Mouse (Mus musculus) midbrain, postnatal 0 days (tissue): ENCODE data around the gene Prmt2. TPM values are rescaled to one million over a fixed set of nuclear protein-coding genes. Genes with fewer than 3 reads are reported as not detected.

Experiments used
- ATAC-seq: fragments of 200-750 bp; cut with Nextera tagmentation; 2 replicates; pipeline ENCODE4 v1.8.0; 2017; ENCODE audit warnings: moderate number of reproducible peaks, mild to moderate bottlenecking, moderate TSS enrichment, moderate library complexity; ENCODE audit not compliant: low FRiP score
- DNase-seq: peaks from one replicate; pipeline ENCODE4 v3.0.0-alpha.2; 2015; ENCODE audit warnings: low spot score
- H3K27ac ChIP-seq: fragments of 300-500 bp; sonication (generic); 2 replicates; pipeline ENCODE4 v1.5.1; 2014; ENCODE audit warnings: low read depth, mild to moderate bottlenecking, low read length, mixed read lengths
- H3K27me3 ChIP-seq: fragments of 300-500 bp; sonication (generic); 2 replicates; pipeline ENCODE4 v1.6.1; 2014; ENCODE audit warnings: low read length, control low read depth, mixed read lengths; ENCODE audit not compliant: insufficient read depth
- H3K36me3 ChIP-seq: fragments of 300-500 bp; sonication (generic); 2 replicates; pipeline ENCODE4 v1.6.1; 2014; ENCODE audit warnings: low read length, control low read depth, mixed read lengths; ENCODE audit not compliant: insufficient read depth
- H3K4me1 ChIP-seq: fragments of 300-500 bp; sonication (generic); 2 replicates; pipeline ENCODE4 v1.6.1; 2014; ENCODE audit warnings: mild to moderate bottlenecking, control low read depth, antibody characterized with exemption, low read length, mixed read lengths; ENCODE audit not compliant: insufficient read depth
- H3K4me2 ChIP-seq: fragments of 300-500 bp; sonication (generic); 2 replicates; pipeline ENCODE4 v1.6.1; 2014; ENCODE audit warnings: low read depth, mild to moderate bottlenecking, low read length, mixed read lengths; ENCODE audit not compliant: poor library complexity, severe bottlenecking
- H3K4me3 ChIP-seq: fragments of 300-500 bp; sonication (generic); 2 replicates; pipeline ENCODE4 v1.5.1; 2014; ENCODE audit warnings: low read depth, mild to moderate bottlenecking, low read length, moderate library complexity
- H3K9ac ChIP-seq: fragments of 300-500 bp; sonication (generic); replicated peaks from 2 replicates; pipeline ENCODE4 v1.6.1; 2014; ENCODE audit warnings: mild to moderate bottlenecking, low read length, moderate library complexity, mixed read lengths; ENCODE audit not compliant: poor library complexity, severe bottlenecking
- H3K9me3 ChIP-seq: fragments of 300-500 bp; sonication (generic); 2 replicates; pipeline ENCODE4 v1.6.1; 2016; ENCODE audit warnings: low read length, control low read depth
- CTCF ChIP-seq: IDR thresholded peaks from 2 replicates; pipeline ENCODE4 v1.5.1; 2016; ENCODE audit warnings: antibody characterized with exemption, mild to moderate bottlenecking
- WGBS: fragments of 180-500 bp; shearing (Covaris S2); extraction: QIAGEN DNeasy Blood & Tissue Kit; methylation state at CpG from one replicate; pipeline ENCODE4 v1.1.7; 2014; 5-methylcytosine and 5-hydroxymethylcytosine counted together
- polyA plus RNA-seq: library from polyadenylated mRNA; unstranded; fragments of >200 nt; fragmentation: Nextera tagmentation; extraction: Ambion mirVana; gene quantifications from 2 replicates; pipeline ENCODE4 v1.2.1, GENCODE M21; 2015
- total RNA-seq: library from RNA; depleted of rRNA; stranded (reverse); fragments of >200 nt; gene quantifications from 2 replicates; pipeline ENCODE4 v1.2.3, GENCODE M21; 2014; rRNA removed

Prmt2 gene
- total RNA-seq = 173 and 174 TPM in 2 replicates
- polyA plus RNA-seq = 326 and 342 TPM in 2 replicates

DNA sequence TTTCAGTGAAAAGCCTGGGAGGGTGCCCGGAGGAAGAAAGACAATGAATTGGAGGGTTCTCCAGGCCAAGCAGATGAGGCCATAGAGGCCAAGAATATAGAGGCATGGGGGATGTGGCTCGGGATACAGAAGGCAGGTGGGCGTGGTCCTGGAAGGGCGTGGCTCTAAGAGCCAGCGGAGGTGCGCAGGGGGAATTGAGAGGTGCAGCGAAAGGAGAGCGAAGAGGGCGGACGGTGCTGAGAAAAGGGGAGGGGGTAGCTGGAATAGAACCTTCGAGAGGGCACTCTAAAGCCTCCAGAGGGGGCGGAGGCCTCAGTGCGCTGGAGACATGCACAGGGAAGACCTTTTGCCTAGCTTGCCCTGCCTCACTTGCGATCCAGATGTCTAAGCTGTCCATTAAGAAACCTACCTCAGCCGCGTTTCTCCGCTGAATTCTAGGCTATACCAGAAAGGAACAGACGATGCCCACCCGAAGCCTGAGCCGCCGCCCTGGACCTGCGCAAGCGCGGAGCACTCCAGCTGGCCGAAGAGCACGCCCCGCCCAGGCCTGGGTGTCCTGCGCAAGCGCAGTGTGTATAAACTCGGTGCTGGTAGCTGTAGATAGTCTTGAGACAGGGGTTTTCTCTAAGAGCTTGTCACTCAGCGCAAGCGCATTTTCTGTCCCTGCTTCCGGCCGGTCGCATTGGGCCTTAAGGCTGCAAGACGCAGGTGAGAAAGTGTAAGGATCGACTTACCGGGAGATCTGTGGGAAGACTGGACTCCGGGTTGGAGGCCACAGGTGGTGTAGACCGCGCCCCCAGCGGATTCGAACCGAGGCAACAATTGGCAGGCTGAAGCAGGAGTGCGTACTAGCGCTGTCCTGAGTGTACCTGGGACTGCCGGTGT is at the start of gene Prmt2:
TSS of gene Prmt2 (minus strand) at position 525 of the 885 bp plus-strand sequence.
- 0 out of 2 replicates have a peak, but pooled peaks cover 4% of the 10 kb centered on the region for H3K36me3 ChIP-seq
- no peaks in the 10 kb centered on the region for H3K27me3 ChIP-seq
- DNase-seq = peak; percentile 98
- WGBS = under 1% methylated on average over 47 of the region's 47 CpGs
- peak within 1 kb of the TSS; percentile 66 for H3K4me2 ChIP-seq
- peak; percentile 55 for TF ChIP-seq CTCF
- ATAC-seq = peak; percentile 98
- peak within 1 kb of the TSS; percentile 89 for H3K27ac ChIP-seq
- peaks cover 4% of the 10 kb centered on the region; the same call in 1 of the 2 replicates for H3K4me1 ChIP-seq
- H3K9ac ChIP-seq = peak within 1 kb of the TSS; percentile 93
- no peaks in the 10 kb centered on the region for H3K9me3 ChIP-seq
- peak within 1 kb of the TSS; percentile 75 for H3K4me3 ChIP-seq

DNA sequence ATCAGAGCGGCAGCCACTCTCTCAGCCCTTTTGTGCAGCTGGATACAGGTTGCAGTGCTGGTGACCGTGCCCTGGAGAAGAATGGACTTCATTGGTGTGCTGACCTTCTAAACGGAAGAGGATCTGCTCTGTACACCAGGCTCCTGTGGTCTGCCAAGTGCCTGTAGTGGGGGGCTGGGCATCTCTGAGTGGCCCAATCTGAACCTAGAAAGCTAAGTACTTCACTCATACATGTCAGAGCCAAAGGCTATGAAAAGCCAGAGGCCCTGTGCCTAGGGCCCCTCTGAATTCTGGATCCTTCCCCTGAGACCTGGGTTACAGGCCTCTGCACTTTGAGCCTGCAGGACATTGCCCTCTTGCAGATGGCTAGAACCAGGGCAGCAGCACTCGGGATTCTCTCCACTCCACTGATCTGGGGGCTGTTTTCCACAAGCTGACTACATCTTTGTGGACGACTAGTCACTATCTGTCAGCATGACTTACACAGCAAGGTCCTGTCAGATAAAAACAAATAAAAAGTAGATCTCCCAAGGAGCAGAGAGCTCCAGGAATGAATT is 41.0 kb upstream of the Prmt2 start:
- WGBS = 69% methylated on average over 5 of the region's 5 CpGs
- Histone ChIP-seq H3K4me1 (no peaks in the 10 kb centered on the region), H3K27me3 (no peaks in the 10 kb centered on the region), H3K27ac (no peak overlapping the region), H3K9ac (no peak overlapping the region), H3K36me3 (peaks cover 74% of the 10 kb centered on the region), H3K9me3 (no peaks in the 10 kb centered on the region), H3K4me3 (no peak overlapping the region), H3K4me2 (no peak overlapping the region)
- no peak for TF ChIP-seq CTCF
- DNase-seq = no peak
- ATAC-seq = no peak

DNA sequence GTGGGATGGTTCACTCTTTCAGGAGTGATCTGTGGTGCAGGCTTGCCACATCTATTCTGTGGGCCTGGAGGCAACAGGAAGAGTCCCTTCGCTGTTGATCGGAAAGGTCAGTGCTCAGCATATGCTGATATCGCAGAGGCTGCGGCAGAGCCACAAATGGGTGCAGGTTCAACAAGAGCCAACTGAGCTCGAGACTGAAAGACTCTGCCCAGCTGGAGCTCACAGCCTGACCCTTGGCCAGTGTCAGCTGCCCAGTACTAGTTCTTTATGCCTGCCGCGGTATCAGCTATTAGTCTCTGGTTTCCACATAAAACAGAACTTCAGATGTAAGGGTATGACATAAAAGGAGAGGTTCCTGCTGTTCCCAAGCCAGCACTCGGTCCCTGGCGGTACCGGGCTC is 37.6 kb upstream of the Prmt2 start:
- Histone ChIP-seq H3K4me2 (no peak overlapping the region), H3K4me3 (no peak overlapping the region), H3K9ac (no peak overlapping the region), H3K4me1 (no peaks in the 10 kb centered on the region), H3K27ac (no peak overlapping the region), H3K27me3 (no peaks in the 10 kb centered on the region), H3K36me3 (peaks cover 71% of the 10 kb centered on the region), H3K9me3 (no peaks in the 10 kb centered on the region)
- TF ChIP-seq CTCF = no peak
- no peak for DNase-seq
- no peak for ATAC-seq
- 82% methylated on average over 10 of the region's 10 CpGs for WGBS

DNA sequence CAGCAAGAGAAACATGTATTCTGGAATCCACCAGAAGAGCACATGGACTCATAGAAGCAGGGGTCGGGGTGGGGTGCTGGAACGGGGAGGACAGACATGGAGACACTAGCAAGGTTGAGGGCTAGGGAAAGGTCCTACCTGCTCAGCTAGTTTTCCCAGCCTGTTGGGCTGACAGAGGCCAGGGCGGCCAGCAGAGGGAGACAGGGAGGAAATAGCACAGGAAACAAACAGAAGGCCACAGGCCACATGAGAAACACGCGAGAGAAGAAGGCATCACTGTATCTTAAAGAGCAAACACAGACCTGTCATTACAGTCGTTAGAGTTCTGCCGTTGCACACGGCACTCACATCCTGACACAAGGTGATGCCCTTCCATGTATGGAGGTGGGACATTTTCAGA is 33.6 kb upstream of the Prmt2 start:
- peak; percentile 30 for DNase-seq
- peak; percentile 74 for TF ChIP-seq CTCF

DNA sequence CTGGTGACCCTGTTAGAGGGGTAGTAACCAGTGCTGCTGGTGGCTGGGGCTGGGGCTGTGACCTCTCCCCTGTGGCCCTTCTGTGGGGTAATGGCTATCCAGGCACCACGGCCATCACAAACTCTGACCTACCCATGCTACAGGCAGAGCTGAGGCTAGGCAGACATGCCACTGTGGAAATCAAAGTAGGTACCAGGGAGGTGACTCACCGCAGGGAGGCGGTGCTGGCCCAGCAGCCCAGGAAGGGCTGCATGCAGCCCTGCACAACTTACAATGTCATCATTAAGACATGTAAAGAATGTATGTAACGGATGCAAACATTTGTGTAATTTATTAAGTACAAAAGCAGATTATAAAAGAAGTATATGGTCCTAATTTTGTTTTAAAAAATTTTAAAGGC is 24.8 kb upstream of the Prmt2 start:
- peaks cover 39% of the 10 kb centered on the region for H3K36me3 ChIP-seq
- ATAC-seq (no peak), DNase-seq (no peak)
- H3K27me3 ChIP-seq = no peaks in the 10 kb centered on the region
- no peak overlapping the region for H3K27ac ChIP-seq
- H3K9me3 ChIP-seq = no peaks in the 10 kb centered on the region
- WGBS = 74% methylated on average over 4 of the region's 4 CpGs
- no peak overlapping the region for H3K4me2 ChIP-seq
- H3K4me1 ChIP-seq = no peaks in the 10 kb centered on the region
- no peak for TF ChIP-seq CTCF
- no peak overlapping the region for H3K4me3 ChIP-seq
- no peak overlapping the region for H3K9ac ChIP-seq

More for the DNA sequence above, 33.6 kb upstream of the Prmt2 start:
- H3K27me3 ChIP-seq = no peaks in the 10 kb centered on the region
- no peak overlapping the region for H3K4me3 ChIP-seq
- no peak overlapping the region for H3K4me2 ChIP-seq
- no peaks in the 10 kb centered on the region for H3K4me1 ChIP-seq
- 58% methylated on average over 8 of the region's 8 CpGs for WGBS
- H3K27ac ChIP-seq = no peak overlapping the region
- no peak; the same call in 1 of the 2 replicates for ATAC-seq
- H3K9ac ChIP-seq = no peak overlapping the region
- peaks cover 83% of the 10 kb centered on the region for H3K36me3 ChIP-seq
- H3K9me3 ChIP-seq = no peaks in the 10 kb centered on the region

DNA sequence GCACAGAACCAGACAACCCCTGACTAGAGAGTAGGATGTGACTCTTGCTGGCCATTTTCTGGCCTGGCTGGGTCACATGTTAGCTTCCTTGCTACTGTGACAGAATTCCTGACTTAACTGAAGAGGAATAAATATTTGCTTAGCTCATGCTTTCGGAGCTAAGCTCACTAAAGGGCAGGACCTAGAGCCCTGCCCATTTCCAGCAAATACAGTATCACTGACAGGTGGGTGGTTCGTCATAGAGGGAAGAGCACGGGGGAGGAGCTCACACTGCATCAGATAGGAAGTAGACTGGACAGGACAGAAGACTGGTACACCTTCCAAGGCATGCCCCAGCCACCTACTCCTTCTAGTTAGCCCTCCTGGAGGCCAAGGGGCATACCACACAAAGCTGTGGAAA is 23.8 kb upstream of the Prmt2 start:
- Histone ChIP-seq H3K4me1 (no peaks in the 10 kb centered on the region), H3K4me3 (no peak overlapping the region), H3K27ac (no peak overlapping the region), H3K36me3 (peaks cover 32% of the 10 kb centered on the region), H3K4me2 (no peak overlapping the region), H3K9me3 (no peaks in the 10 kb centered on the region), H3K27me3 (no peaks in the 10 kb centered on the region), H3K9ac (no peak overlapping the region)
- DNase-seq = no peak
- 84% methylated on average over 3 of the region's 3 CpGs for WGBS
- no peak for TF ChIP-seq CTCF
- no peak for ATAC-seq
